Mouse (Mus musculus) 416B (cell line): ENCODE measurements around the gene Spon1.

Experiments
- DNase-seq: peaks from one replicate; pipeline ENCODE4 v3.0.0; 2011; ENCODE audit warnings: low read depth

The Spon1 gene

GRCm38 (mm10) chr7:114005499-114005898 is 239.7 kb downstream of the Spon1 start:
- DNase-seq: no peak

- DNase-seq: no peak
Observed at GRCm38 (mm10) chr7:114006456-114006855, 240.7 kb downstream of the Spon1 start.

GRCm38 (mm10) chr7:114007565-114007964 is 241.8 kb downstream of the Spon1 start:
- peak; percentile 28 for DNase-seq

- DNase-seq: no peak
Observed at GRCm38 (mm10) chr7:114011726-114012443, 246.1 kb downstream of the Spon1 start.

GRCm38 (mm10) chr7:114016001-114016949 is 250.5 kb downstream of the Spon1 start:
- no peak for DNase-seq

GRCm38 (mm10) chr7:114018861-114019260 is 253.1 kb downstream of the Spon1 start:
- no peak for DNase-seq

GRCm38 (mm10) chr7:114020057-114020703 is 254.4 kb downstream of the Spon1 start:
- no peak for DNase-seq

GRCm38 (mm10) chr7:114020704-114021093 is 254.9 kb downstream of the Spon1 start:
- peak; percentile 67 for DNase-seq

- no peak for DNase-seq
Observed at GRCm38 (mm10) chr7:114026923-114027322, 261.1 kb downstream of the Spon1 start.

GRCm38 (mm10) chr7:114027406-114027805 is 261.6 kb downstream of the Spon1 start:
- no peak for DNase-seq

- DNase-seq: no peak
Observed at GRCm38 (mm10) chr7:114028828-114029227, 263.0 kb downstream of the Spon1 start.

- no peak for DNase-seq
Observed at GRCm38 (mm10) chr7:114029596-114029995, 263.8 kb downstream of the Spon1 start.

GRCm38 (mm10) chr7:114037237-114037636 is 271.4 kb downstream of the Spon1 start:
- no peak for DNase-seq

GRCm38 (mm10) chr7:114041349-114041748 is 275.6 kb downstream of the Spon1 start:
- DNase-seq: no peak

- DNase-seq: peak; percentile 53
Observed at GRCm38 (mm10) chr7:114042973-114043928, 277.5 kb downstream of the Spon1 start.

GRCm38 (mm10) chr7:114043929-114044549 is 278.2 kb downstream of the Spon1 start:
- peak; percentile 56 for DNase-seq

- DNase-seq: no peak
Observed at GRCm38 (mm10) chr7:114045814-114046213, 280.0 kb downstream of the Spon1 start.

- DNase-seq: no peak
Observed at GRCm38 (mm10) chr7:114053720-114054119, 287.9 kb downstream of the Spon1 start.

GRCm38 (mm10) chr7:114058166-114058565 is 292.4 kb downstream of the Spon1 start:
- DNase-seq: no peak

GRCm38 (mm10) chr7:114058927-114059441 is 293.2 kb downstream of the Spon1 start:
- DNase-seq: no peak

GRCm38 (mm10) chr7:114060445-114060844 is 294.6 kb downstream of the Spon1 start:
- DNase-seq: no peak
